Comparison of ENCODE assay signal across 12 mouse cellular contexts in the genomic region with DNA sequence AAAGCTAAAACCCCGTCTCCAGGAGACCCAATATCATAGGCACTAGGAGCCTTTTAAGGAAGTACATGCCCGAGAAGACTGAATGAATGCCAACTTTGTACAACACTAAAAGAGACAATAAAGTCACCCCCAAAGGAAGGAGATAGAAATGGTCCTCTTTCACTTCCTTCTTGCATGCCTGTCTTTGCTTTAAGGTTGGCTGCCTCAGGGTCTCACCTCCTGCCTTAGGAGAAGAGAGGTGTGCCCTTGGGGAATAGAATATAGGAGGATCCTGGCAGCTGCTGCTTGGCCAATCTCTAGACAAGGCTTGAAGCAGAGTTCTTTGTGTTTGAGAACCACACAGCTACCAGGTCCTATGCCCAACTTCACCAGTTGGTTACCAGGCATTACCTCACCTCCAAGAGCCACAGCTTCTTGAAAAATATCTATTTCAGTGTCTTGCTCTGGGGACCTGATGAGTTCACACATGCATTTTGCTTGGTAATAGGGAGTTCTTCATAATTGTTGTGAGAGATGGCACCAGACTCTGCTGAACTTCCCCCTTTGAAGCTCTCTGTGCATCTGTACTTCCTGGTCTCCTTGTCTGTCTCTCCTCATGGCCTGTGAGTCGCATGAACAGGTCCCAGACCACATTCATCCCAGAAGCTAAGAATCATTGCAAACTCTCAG.
"Had no signal": no experiment of that assay in that cellular context is flagged by ENCODE, and none has a peak within 500 bp of the region (broad histone marks: within the 10 kb centered on the region; RNA-seq: fewer than 3 reads in every experiment).

No protein-coding gene starts in this region.

- ATAC-seq: intestine, postnatal 0 days; liver, embryonic 12.5 days; midbrain, embryonic 13.5 days had no signal

- H3K27ac ChIP-seq: limb, embryonic 15.5 days; liver, embryonic 12.5 days; midbrain, embryonic 13.5 days; neural tube, embryonic 15.5 days; stomach, embryonic 15.5 days had no signal

- H3K36me3 ChIP-seq: limb, embryonic 15.5 days; liver, embryonic 12.5 days; midbrain, embryonic 13.5 days; neural tube, embryonic 15.5 days; stomach, embryonic 15.5 days had no signal

- H3K27me3 ChIP-seq: limb, embryonic 15.5 days; liver, embryonic 12.5 days; midbrain, embryonic 13.5 days; neural tube, embryonic 15.5 days; stomach, embryonic 15.5 days had no signal

- H3K4me1 ChIP-seq: limb, embryonic 15.5 days; liver, embryonic 12.5 days; midbrain, embryonic 13.5 days; neural tube, embryonic 15.5 days; stomach, embryonic 15.5 days had no signal

- DNase-seq: lung, postnatal 4 days; right cerebral cortex, postnatal 4 days; thymus, adult 2 months; thymus, postnatal 36 days had no signal

- H3K9me3 ChIP-seq: limb, embryonic 15.5 days; midbrain, embryonic 13.5 days; neural tube, embryonic 15.5 days; stomach, embryonic 15.5 days had no signal

- H3K4me3 ChIP-seq: limb, embryonic 15.5 days; liver, embryonic 12.5 days; midbrain, embryonic 13.5 days; myocyte; neural tube, embryonic 15.5 days; stomach, embryonic 15.5 days had no signal

- H3K9ac ChIP-seq: limb, embryonic 15.5 days; liver, embryonic 12.5 days; lung, embryonic 14.5 days; midbrain, embryonic 13.5 days; neural tube, embryonic 15.5 days; stomach, embryonic 15.5 days had no signal

- H3K4me2 ChIP-seq: limb, embryonic 15.5 days; liver, embryonic 12.5 days; lung, embryonic 14.5 days; midbrain, embryonic 13.5 days; neural tube, embryonic 15.5 days; stomach, embryonic 15.5 days had no signal
